Mouse (Mus musculus) MN1 (cell line): ENCODE data around the gene Stbd1.

Source experiments
- DNase-seq: peaks from one replicate; pipeline ENCODE4 v3.0.0-alpha.2; 2016; ENCODE audit warnings: low spot score

The Stbd1 gene

GRCm38 (mm10) chr5:92640861-92641260, 38.0 kb downstream of the Stbd1 start:
- DNase-seq, result no peak
